In the genomic region with DNA sequence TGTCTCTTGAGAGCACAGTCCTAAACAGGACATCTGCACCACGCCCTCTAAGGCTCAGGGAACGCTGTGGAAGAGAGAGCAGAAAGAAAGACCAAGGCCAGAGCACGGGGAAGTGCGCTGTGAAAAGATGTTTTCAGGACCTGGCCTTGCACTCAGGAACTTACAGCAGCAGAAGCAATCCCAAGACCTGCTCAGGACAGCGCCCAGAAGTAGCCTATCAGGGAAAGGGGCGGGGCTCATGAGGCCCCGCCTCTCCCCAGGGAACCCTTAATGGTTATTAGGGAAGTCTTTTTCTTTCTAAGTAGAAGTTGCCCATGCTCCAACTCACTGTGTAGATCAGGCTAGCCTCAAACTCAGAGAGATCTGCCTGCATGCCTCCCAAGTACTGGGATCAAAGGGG, we compare ENCODE assay signal across 11 mouse cellular contexts.
DNase-seq lines count a peak whose midpoint lies in the region; ATAC-seq and TF ChIP-seq lines count a peak whose summit lies in the region.
"Had no signal": no experiment of that assay in that cellular context is flagged by ENCODE, and none has a peak within 500 bp of the region (broad histone marks: within the 10 kb centered on the region; RNA-seq: fewer than 3 reads in every experiment).

No protein-coding gene starts in this region.

- no peak overlapping the region for H3K4me2 ChIP-seq in lung, embryonic 16.5 days (ENCODE audit: low read depth, low read length)
- H3K4me2 ChIP-seq: hindbrain, embryonic 15.5 days had no signal

- TF ChIP-seq CTCF in lung, adult 2 months (IDR thresholded peaks at IDR 0.05; ENCODE audit: insufficient read depth, low read length) = no peak
- TF ChIP-seq CTCF in liver, adult 2 months (IDR thresholded peaks at IDR 0.05; ENCODE audit: low read depth, low read length) = no peak

- H3K9ac ChIP-seq in lung, embryonic 16.5 days (ENCODE audit: low read length) = no peak overlapping the region
- no peak overlapping the region for H3K9ac ChIP-seq in liver, adult 2 months (ENCODE audit: low read depth, low read length)
- H3K9ac ChIP-seq: hindbrain, embryonic 15.5 days had no signal

- no peak overlapping the region for H3K27ac ChIP-seq in lung, embryonic 16.5 days (ENCODE audit: low read length)
- H3K27ac ChIP-seq in liver, adult 2 months (replicated peaks; ENCODE audit: insufficient read depth, low read depth, low read length) = no peak overlapping the region
- H3K27ac ChIP-seq: hindbrain, embryonic 15.5 days had no signal

- no peak for TF ChIP-seq POLR2A in lung, adult 2 months (IDR thresholded peaks at IDR 0.05; ENCODE audit: borderline replicate concordance, extremely low read depth, low read depth, low read length)
- no peak for TF ChIP-seq POLR2A in liver, adult 2 months (IDR thresholded peaks at IDR 0.05; ENCODE audit: extremely low read depth, insufficient read depth, low read length)

- H3K79me2 ChIP-seq in liver, adult 2 months (ENCODE audit: control insufficient read depth, insufficient read depth, low read length) = no peaks in the 10 kb centered on the region

- H3K4me3 ChIP-seq in lung, embryonic 16.5 days (ENCODE audit: low read length) = no peak overlapping the region
- no peak overlapping the region for H3K4me3 ChIP-seq in lung, adult 2 months (replicated peaks; ENCODE audit: extremely low read depth, low read depth, low read length)
- no peak overlapping the region for H3K4me3 ChIP-seq in liver, adult 2 months (ENCODE audit: insufficient read depth, low read depth, low read length)
- H3K4me3 ChIP-seq: hindbrain, embryonic 15.5 days had no signal

- H3K4me1 ChIP-seq in lung, embryonic 16.5 days (replicated peaks; ENCODE audit: control insufficient read depth, insufficient read depth, low read length) = no peaks in the 10 kb centered on the region
- 0 out of 2 replicates have a peak, but pooled peaks cover 3% of the 10 kb centered on the region for H3K4me1 ChIP-seq in lung, adult 2 months (ENCODE audit: control insufficient read depth, insufficient read depth, low read length)
- no peaks in the 10 kb centered on the region for H3K4me1 ChIP-seq in liver, adult 2 months (ENCODE audit: control insufficient read depth, insufficient read depth, low read length)
- H3K4me1 ChIP-seq: hindbrain, embryonic 15.5 days had no signal

- intact Hi-C loops in left cerebral cortex, postnatal 14 days (cut with DNase I) = no loop called here

- H3K27me3 ChIP-seq in lung, embryonic 16.5 days (ENCODE audit: control insufficient read depth, insufficient read depth, low read depth, low read length) = no peaks in the 10 kb centered on the region
- H3K27me3 ChIP-seq in liver, adult 2 months (ENCODE audit: control insufficient read depth, insufficient read depth, low read length) = no peaks in the 10 kb centered on the region

- peak; percentile 61; the same call in 1 of the 2 replicates for ATAC-seq in lung, embryonic 16.5 days (ENCODE audit: low read depth)
- ATAC-seq: forebrain, embryonic 14.5 days had no signal

- H3K36me3 ChIP-seq in lung, embryonic 16.5 days (ENCODE audit: control insufficient read depth, insufficient read depth, low read length) = no peaks in the 10 kb centered on the region
- H3K36me3 ChIP-seq in liver, adult 2 months (ENCODE audit: control insufficient read depth, insufficient read depth, low read length) = no peaks in the 10 kb centered on the region
- H3K36me3 ChIP-seq: hindbrain, embryonic 15.5 days had no signal

- DNase-seq in lung, adult 2 months = no peak
- DNase-seq in adrenal gland, postnatal 36 days = peak; percentile 38 to 51
- DNase-seq in liver, adult 2 months (ENCODE audit: extremely low read depth, low read depth, low spot score) = peak; percentile 24
- peak; percentile 54 for DNase-seq in testis, postnatal 10 days (ENCODE audit: low spot score)
- DNase-seq in left cerebral cortex, postnatal 14 days (ENCODE audit: low spot score in 2 of 2) = no peak
- DNase-seq in frontal cortex, postnatal 36 days (ENCODE audit: low spot score in 2 of 2) = no peak
- DNase-seq: right cerebral cortex, postnatal 4 days; thymus, postnatal 25 days had no signal

- H3K9me3 ChIP-seq in lung, embryonic 16.5 days (ENCODE audit: control insufficient read depth, low read length) = no peaks in the 10 kb centered on the region
- H3K9me3 ChIP-seq: hindbrain, embryonic 15.5 days had no signal

- 26% methylated on average over 7 of the region's 7 CpGs for WGBS in lung, embryonic 16.5 days
- WGBS in lung, adult 2 months = 28% methylated on average over 7 of the region's 7 CpGs
- 19% methylated on average over 7 of the region's 7 CpGs for WGBS in liver, adult 2 months

Comparison
In these comparisons a context has a peak if more than half of its experiments do, and no peak if none do; other contexts are left out.
1. DNase-seq: peak in adrenal gland, postnatal 36 days (2 of 2), liver, adult 2 months (single experiment) and testis, postnatal 10 days (single experiment); none in lung, adult 2 months (single experiment), left cerebral cortex, postnatal 14 days (0 of 2) and frontal cortex, postnatal 36 days (0 of 2).